Mouse (Mus musculus): ENCODE results near the gene Sspn.

Gene Sspn

GRCm38 (mm10) chr6:145931341-145931740 lies at the start of gene Sspn:
Gene Sspn (plus strand): TSS chr6:145931641.
- no peak for DNase-seq (ENCODE audit: low spot score in 2 of 2)

- no peak for DNase-seq (ENCODE audit: low spot score in 2 of 2)
Observed at GRCm38 (mm10) chr6:145883010-145883409, 48.4 kb upstream of the Sspn start.

GRCm38 (mm10) chr6:145883668-145884067 lies 47.8 kb upstream of the Sspn start:
- no peak for DNase-seq (ENCODE audit: low spot score in 2 of 2)

GRCm38 (mm10) chr6:145885069-145885468 lies 46.4 kb upstream of the Sspn start:
- DNase-seq (ENCODE audit: low spot score in 2 of 2), result no peak

- no peak for DNase-seq (ENCODE audit: low spot score in 2 of 2)
Observed at GRCm38 (mm10) chr6:145886277-145886676, 45.2 kb upstream of the Sspn start.

- DNase-seq (ENCODE audit: low spot score in 2 of 2), result no peak
Observed at GRCm38 (mm10) chr6:145887719-145888118, 43.7 kb upstream of the Sspn start.

- no peak for DNase-seq (ENCODE audit: low spot score in 2 of 2)
Observed at GRCm38 (mm10) chr6:145891951-145892350, 39.5 kb upstream of the Sspn start.

- no peak for DNase-seq (ENCODE audit: low spot score in 2 of 2)
Observed at GRCm38 (mm10) chr6:145892381-145893265, 38.8 kb upstream of the Sspn start.

GRCm38 (mm10) chr6:145893366-145894021 lies 37.9 kb upstream of the Sspn start:
- DNase-seq (ENCODE audit: low spot score in 2 of 2), result no peak

GRCm38 (mm10) chr6:145894669-145895342 lies 36.6 kb upstream of the Sspn start:
- DNase-seq (ENCODE audit: low spot score in 2 of 2), result no peak

- no peak for DNase-seq (ENCODE audit: low spot score in 2 of 2)
Observed at GRCm38 (mm10) chr6:145904169-145904568, 27.3 kb upstream of the Sspn start.

- no peak for DNase-seq (ENCODE audit: low spot score in 2 of 2)
Observed at GRCm38 (mm10) chr6:145904616-145905015, 26.8 kb upstream of the Sspn start.

GRCm38 (mm10) chr6:145906096-145906890 lies 25.1 kb upstream of the Sspn start:
- no peak for DNase-seq (ENCODE audit: low spot score in 2 of 2)

- DNase-seq (ENCODE audit: low spot score in 2 of 2), result no peak
Observed at GRCm38 (mm10) chr6:145909943-145910342, 21.5 kb upstream of the Sspn start.

GRCm38 (mm10) chr6:145910469-145911426 lies 20.7 kb upstream of the Sspn start:
- DNase-seq (ENCODE audit: low spot score in 2 of 2), result no peak

GRCm38 (mm10) chr6:145912232-145912631 lies 19.2 kb upstream of the Sspn start:
- no peak for DNase-seq (ENCODE audit: low spot score in 2 of 2)

- no peak for DNase-seq (ENCODE audit: low spot score in 2 of 2)
Observed at GRCm38 (mm10) chr6:145915435-145915834, 16.0 kb upstream of the Sspn start.

GRCm38 (mm10) chr6:145916401-145916800 lies 15.0 kb upstream of the Sspn start:
- no peak for DNase-seq (ENCODE audit: low spot score in 2 of 2)

GRCm38 (mm10) chr6:145918236-145918635 lies 13.2 kb upstream of the Sspn start:
- DNase-seq (ENCODE audit: low spot score in 2 of 2), result no peak

GRCm38 (mm10) chr6:145923594-145923993 lies 7.8 kb upstream of the Sspn start:
- DNase-seq (ENCODE audit: low spot score in 2 of 2), result no peak
